Mouse (Mus musculus) stomach, postnatal 0 days (tissue): ENCODE results near the gene Olfr303.

Source experiments
- CTCF ChIP-seq: IDR thresholded peaks from 2 replicates; pipeline ENCODE4 v1.5.1; 2016; ENCODE audit warnings: antibody characterized with exemption, low read depth, mild to moderate bottlenecking, moderate library complexity
- EP300 ChIP-seq: optimal IDR thresholded peaks from 2 replicates; pipeline ENCODE3; 2016; ENCODE audit warnings: antibody characterized with exemption

DNA sequence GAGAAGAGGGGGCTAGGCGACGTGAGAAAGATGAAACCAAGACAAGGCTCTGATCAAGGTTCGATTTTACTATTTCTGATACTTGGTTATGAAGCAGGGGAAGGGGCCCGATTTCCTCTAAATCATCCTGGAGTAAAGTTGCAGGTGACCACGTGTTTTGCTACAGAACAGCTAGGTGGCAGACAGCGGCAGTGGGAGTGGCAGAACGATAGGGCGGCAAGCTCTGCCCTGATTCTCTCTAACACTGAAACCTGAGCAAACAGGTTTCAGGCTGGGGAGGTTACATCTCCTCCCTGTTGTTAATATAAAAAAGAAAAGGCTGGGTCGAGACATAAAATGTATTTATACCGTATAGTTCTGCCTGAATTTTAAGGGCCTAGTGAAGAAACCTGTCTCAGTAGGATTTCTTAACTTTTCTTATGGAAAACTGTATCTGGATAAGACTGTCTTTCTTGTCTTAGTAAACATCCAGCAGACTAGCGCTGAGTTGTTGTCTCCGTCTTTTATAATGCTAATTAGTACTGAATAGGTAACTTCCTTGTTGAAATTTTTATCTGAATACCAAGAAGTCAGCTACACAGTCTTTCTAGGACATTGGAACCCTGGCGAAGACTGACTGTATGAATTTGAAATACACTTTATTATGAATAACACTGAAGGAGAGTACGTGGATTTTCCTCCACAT is 54.6 kb downstream of the Olfr303 start:
- TF ChIP-seq CTCF, result no peak
- no peak for TF ChIP-seq EP300
